ENCODE assay signal across 8 mouse cellular contexts in genomic region chrX:140277327-140277947, GRCm38 (mm10).
DNase-seq lines count a peak whose midpoint lies in the region; ATAC-seq and TF ChIP-seq lines count a peak whose summit lies in the region.

No protein-coding gene starts in this region.

- no peak overlapping the region for H3K27ac ChIP-seq in heart, postnatal 0 days (ENCODE audit: low read depth)
- no peak overlapping the region for H3K27ac ChIP-seq in liver, embryonic 14.5 days

- no peak for TF ChIP-seq POLR2A in lung, adult 2 months (IDR thresholded peaks at IDR 0.05; ENCODE audit: borderline replicate concordance, extremely low read depth, low read depth, low read length)

- WGBS in lung, adult 2 months = 33% methylated on average over 53 of the region's 54 CpGs
- WGBS in heart, postnatal 0 days = 16% methylated on average over 37 of the region's 54 CpGs
- 12% methylated on average over 38 of the region's 54 CpGs for WGBS in liver, embryonic 14.5 days (ENCODE audit: insufficient replicate concordance)

- peak overlapping the region; percentile 10 for H3K4me3 ChIP-seq in lung, adult 2 months (replicated peaks; ENCODE audit: extremely low read depth, low read depth, low read length)
- peak overlapping the region; percentile 56 for H3K4me3 ChIP-seq in heart, postnatal 0 days (ENCODE audit: low read depth, low read length)
- peak overlapping the region; percentile 6 to 17; a peak in 1 of 4 replicates for H3K4me3 ChIP-seq in liver, embryonic 14.5 days (ENCODE audit: insufficient read depth in 1 of 2, low read depth in 2 of 2, low read length in 2 of 2)

- no peaks in the 10 kb centered on the region for H3K4me1 ChIP-seq in lung, adult 2 months (ENCODE audit: control insufficient read depth, insufficient read depth, low read length)
- H3K4me1 ChIP-seq in heart, postnatal 0 days (ENCODE audit: control insufficient read depth, insufficient read depth) = no peaks in the 10 kb centered on the region
- no peaks in the 10 kb centered on the region for H3K4me1 ChIP-seq in liver, embryonic 14.5 days (replicated peaks; ENCODE audit: control insufficient read depth in 2 of 2, insufficient read depth in 2 of 2, low read length in 1 of 2)

- H3K27me3 ChIP-seq in heart, postnatal 0 days (ENCODE audit: control insufficient read depth, insufficient read depth, low read length) = peaks cover 45% of the 10 kb centered on the region
- H3K27me3 ChIP-seq in liver, embryonic 14.5 days (ENCODE audit: control insufficient read depth, insufficient read depth, low read length) = peaks cover 22% of the 10 kb centered on the region

- TF ChIP-seq EP300 in heart, postnatal 0 days (IDR thresholded peaks at IDR 0.05; ENCODE audit: low read depth) = no peak
- TF ChIP-seq EP300 in liver, embryonic 14.5 days (IDR thresholded peaks at IDR 0.05; ENCODE audit: low read depth) = no peak

- peak overlapping the region; percentile 86 for H3K4me2 ChIP-seq in heart, postnatal 0 days (ENCODE audit: low read depth, low read length)
- H3K4me2 ChIP-seq in liver, embryonic 14.5 days (ENCODE audit: low read depth) = peak overlapping the region; percentile 23; the same call in 1 of the 2 replicates

- H3K9ac ChIP-seq in heart, postnatal 0 days (replicated peaks; ENCODE audit: low read depth, low read length) = no peak overlapping the region
- H3K9ac ChIP-seq in liver, embryonic 14.5 days (replicated peaks) = no peak overlapping the region

- H3K9me3 ChIP-seq in heart, postnatal 0 days (replicated peaks; ENCODE audit: control insufficient read depth, low read length) = no peaks in the 10 kb centered on the region
- no peaks in the 10 kb centered on the region for H3K9me3 ChIP-seq in liver, embryonic 14.5 days (ENCODE audit: control insufficient read depth, low read length)

- no peaks in the 10 kb centered on the region for H3K36me3 ChIP-seq in heart, postnatal 0 days (replicated peaks; ENCODE audit: control insufficient read depth, insufficient read depth, low read length)
- no peaks in the 10 kb centered on the region for H3K36me3 ChIP-seq in liver, embryonic 14.5 days (replicated peaks; ENCODE audit: control insufficient read depth, insufficient read depth, low read depth)

- DNase-seq in adrenal gland, postnatal 14 days = peak; percentile 32
- no peak for DNase-seq in adrenal gland, adult 18-20 months (ENCODE audit: low spot score in 2 of 2)
- no peak for DNase-seq in lung, adult 2 months
- DNase-seq in lung, postnatal 14 days = no peak
- no peak for DNase-seq in heart, postnatal 0 days (ENCODE audit: low spot score)
- no peak for DNase-seq in liver, embryonic 14.5 days (ENCODE audit: low read depth in 3 of 3, low spot score in 3 of 3)
- peak; percentile 28 for DNase-seq in right cerebral cortex, postnatal 4 days
- DNase-seq in adipocyte (ENCODE audit: low spot score) = no peak

- no peak for TF ChIP-seq CTCF in lung, adult 2 months (IDR thresholded peaks at IDR 0.05; ENCODE audit: insufficient read depth, low read length)
- no peak for TF ChIP-seq CTCF in heart, postnatal 0 days (IDR thresholded peaks at IDR 0.05; ENCODE audit: low read depth)
- no peak for TF ChIP-seq CTCF in liver, embryonic 14.5 days (IDR thresholded peaks at IDR 0.05; ENCODE audit: low read depth)

- no peak for ATAC-seq in heart, postnatal 0 days (ENCODE audit: insufficient read depth, low read depth)
- no peak for ATAC-seq in liver, embryonic 14.5 days (ENCODE audit: insufficient read depth)

Comparison
In these comparisons a context has a peak if more than half of its experiments do, and no peak if none do; other contexts are left out.
1. DNase-seq: peak in adrenal gland, postnatal 14 days (single experiment) and right cerebral cortex, postnatal 4 days (single experiment); none in adrenal gland, adult 18-20 months (0 of 2), lung, adult 2 months (single experiment), lung, postnatal 14 days (single experiment), heart, postnatal 0 days (single experiment), liver, embryonic 14.5 days (0 of 3) and adipocyte (single experiment).
2. Peak in every context shown above with its lines, with median percentiles within 50 percentile points of each other: H3K4me3 ChIP-seq.